Mouse (Mus musculus) urinary bladder, adult 2 months (tissue): Measurements from ENCODE around the gene Ttc38. TPM values are rescaled to one million over a fixed set of nuclear protein-coding genes. Genes with fewer than 3 reads are reported as not detected.

Source experiments
- DNase-seq: peaks from one replicate; pipeline ENCODE4 v3.0.0; 2022; ENCODE audit warnings: low spot score
- polyA plus RNA-seq: library from polyadenylated mRNA; depleted of rRNA; stranded (reverse); fragments of >200 nt; gene quantifications from 2 replicates; pipeline ENCODE4 v1.2.3, GENCODE M21; 2012; rRNA removed

Gene Ttc38
- polyA plus RNA-seq, 1 experiment: 19.7 TPM

GRCm38 (mm10) chr15:85893871-85894270 is 61.8 kb downstream of the Ttc38 start:
- DNase-seq: no peak

- DNase-seq: peak; percentile 63
Observed at GRCm38 (mm10) chr15:85896284-85896683, 64.2 kb downstream of the Ttc38 start.

DNA sequence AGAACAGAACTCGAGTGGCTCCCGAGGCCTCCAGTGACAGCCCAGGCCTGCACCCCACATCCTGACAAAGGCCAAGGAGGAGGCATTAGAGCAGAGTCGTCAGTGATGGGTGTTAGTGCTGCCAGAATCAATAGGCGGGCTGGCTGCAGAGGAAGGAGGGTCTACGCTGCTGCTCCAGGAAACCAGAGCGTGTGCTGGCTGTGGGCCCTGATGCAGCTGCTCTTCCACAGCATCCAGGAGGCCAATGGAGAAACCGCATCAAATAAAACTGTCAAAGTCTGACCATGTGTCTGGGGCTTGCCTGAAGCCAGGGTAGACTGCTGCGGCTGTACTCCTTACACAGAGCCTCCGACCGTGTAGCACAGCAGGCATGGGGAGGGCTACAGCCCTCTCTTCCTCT is 65.0 kb downstream of the Ttc38 start:
- DNase-seq: no peak

- DNase-seq: no peak
Observed at GRCm38 (mm10) chr15:85899396-85899795, 67.3 kb downstream of the Ttc38 start.

DNA sequence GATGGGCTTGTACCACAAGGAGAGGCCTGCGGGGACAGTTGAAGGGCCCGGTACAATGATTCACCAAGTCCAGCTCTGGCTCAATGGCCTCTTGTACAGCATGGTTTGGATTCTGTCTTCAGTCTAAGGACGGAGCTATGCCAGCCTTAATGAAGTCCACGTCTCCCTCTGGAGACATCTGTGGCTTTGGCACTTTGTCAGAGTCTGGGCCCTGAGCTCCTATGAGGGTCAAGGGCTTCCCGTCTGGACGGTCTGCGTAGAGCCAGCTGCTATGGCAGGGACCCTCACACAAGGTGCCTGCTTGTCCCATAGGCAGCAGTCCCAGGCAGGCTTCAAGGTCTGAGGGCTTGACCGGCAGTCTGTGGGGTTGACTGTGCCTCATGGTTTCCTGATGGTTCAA is 68.2 kb downstream of the Ttc38 start:
- DNase-seq: no peak

GRCm38 (mm10) chr15:85900801-85901200 is 68.7 kb downstream of the Ttc38 start:
- DNase-seq: no peak

GRCm38 (mm10) chr15:85902505-85902904 is 70.4 kb downstream of the Ttc38 start:
- DNase-seq: no peak

GRCm38 (mm10) chr15:85903826-85904225 is 71.7 kb downstream of the Ttc38 start:
- no peak for DNase-seq

Other genes with a start within 250 kb of the Ttc38 start
- gene Wnt7b, start 249.8 kb upstream of the Ttc38 start, polyA plus RNA-seq: 15.3 and 15.9 TPM in 2 replicates
- 6.9 and 7.8 TPM in 2 replicates for gene Ppara, start 97.3 kb upstream of the Ttc38 start, polyA plus RNA-seq
- gene Cdpf1, start 20.6 kb upstream of the Ttc38 start, polyA plus RNA-seq: 29.2 and 37.6 TPM in 2 replicates
- 0.45 and 0.56 TPM in 2 replicates for gene Pkdrej, start 10.6 kb upstream of the Ttc38 start, polyA plus RNA-seq
- 6.7 and 7.2 TPM in 2 replicates for gene Gtse1, start 27.4 kb downstream of the Ttc38 start, polyA plus RNA-seq
- gene Trmu, start 47.0 kb downstream of the Ttc38 start, polyA plus RNA-seq: 34.5 and 40.4 TPM in 2 replicates
- gene Celsr1, start 201.5 kb downstream of the Ttc38 start, polyA plus RNA-seq: 0.80 and 1.0 TPM in 2 replicates
- gene Gramd4, start 225.4 kb downstream of the Ttc38 start, polyA plus RNA-seq: 13.2 and 17.5 TPM in 2 replicates